Mouse (Mus musculus) R1 (cell line): ENCODE measurements around the gene Tor4a.

Source experiments
- DNase-seq: peaks from one replicate; pipeline ENCODE4 v3.0.0-alpha.2; 2018; ENCODE audit warnings: low read depth, low spot score

Gene Tor4a

DNA sequence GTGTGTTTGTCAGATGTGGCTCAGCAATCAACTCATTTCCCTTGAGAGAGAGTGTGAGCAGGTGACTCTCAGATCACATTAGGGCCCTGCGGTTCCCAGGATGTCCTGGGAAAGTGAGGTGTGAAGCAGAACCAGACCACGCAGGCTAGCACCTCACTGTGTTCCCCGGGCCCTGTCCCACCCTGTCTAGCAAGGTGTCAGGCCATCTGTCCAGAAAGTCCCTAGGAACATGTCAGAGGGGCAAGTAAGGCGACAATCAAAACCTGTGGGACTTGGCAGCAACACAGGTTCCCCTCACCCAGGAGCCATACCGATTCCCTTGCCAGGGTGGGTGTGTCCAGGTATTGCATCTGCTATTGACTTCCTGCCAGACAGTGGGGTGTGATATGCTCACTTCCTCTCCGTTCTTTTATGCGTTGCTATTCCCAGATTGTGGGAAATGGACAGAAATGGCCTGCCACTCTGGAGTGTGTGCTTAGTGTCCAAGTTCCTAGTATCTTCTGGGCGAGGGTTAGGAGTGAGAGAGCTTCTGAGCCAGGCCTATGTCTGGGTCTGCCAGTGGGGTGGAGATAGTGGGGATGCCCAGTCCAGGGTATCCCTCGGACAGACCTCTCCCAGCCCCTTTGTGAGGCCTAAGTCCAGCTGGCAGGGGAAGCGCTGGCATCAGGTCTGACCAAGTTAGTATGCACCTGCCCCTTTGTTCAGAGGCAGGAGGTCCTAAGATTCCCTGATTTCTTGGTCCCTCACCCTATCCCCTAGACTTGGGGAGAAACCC is 26.2 kb downstream of the Tor4a start:
- no peak for DNase-seq

DNA sequence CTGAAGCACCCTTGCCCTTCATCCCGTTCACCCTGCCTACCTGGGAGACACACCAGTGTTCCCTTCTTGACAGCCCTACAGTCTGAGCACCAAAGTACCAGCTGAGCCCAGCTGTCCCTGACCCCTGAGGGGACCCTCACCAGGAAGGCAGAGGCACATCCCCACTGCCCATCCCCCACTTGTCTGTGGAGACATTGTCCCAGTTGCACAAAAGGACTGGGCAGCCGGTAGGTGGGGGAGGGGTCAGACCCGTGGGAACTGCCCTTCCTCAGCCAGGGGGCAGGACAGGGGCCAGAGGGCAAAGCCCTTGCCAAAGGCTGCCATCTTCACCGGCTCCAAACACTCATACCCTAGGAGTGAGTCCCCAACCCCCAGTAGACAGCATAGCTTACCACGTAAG is 26.9 kb downstream of the Tor4a start:
- DNase-seq = no peak

DNA sequence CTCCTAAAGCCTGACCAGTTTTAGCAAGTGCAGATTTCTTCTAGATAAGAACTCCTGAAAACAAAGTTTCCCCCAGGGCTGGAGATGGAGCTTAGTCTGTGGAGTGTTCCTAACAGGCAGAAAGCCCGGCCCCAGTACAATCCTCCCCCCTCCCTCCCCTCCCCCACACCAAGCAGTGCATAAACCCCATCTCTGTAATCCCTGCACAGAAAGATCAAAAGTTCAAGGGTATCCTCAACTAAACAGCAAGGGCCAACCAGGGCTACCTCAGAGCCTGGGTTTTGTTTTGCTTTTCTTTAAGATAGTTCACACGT is 28.1 kb downstream of the Tor4a start:
- peak; percentile 23 for DNase-seq

DNA sequence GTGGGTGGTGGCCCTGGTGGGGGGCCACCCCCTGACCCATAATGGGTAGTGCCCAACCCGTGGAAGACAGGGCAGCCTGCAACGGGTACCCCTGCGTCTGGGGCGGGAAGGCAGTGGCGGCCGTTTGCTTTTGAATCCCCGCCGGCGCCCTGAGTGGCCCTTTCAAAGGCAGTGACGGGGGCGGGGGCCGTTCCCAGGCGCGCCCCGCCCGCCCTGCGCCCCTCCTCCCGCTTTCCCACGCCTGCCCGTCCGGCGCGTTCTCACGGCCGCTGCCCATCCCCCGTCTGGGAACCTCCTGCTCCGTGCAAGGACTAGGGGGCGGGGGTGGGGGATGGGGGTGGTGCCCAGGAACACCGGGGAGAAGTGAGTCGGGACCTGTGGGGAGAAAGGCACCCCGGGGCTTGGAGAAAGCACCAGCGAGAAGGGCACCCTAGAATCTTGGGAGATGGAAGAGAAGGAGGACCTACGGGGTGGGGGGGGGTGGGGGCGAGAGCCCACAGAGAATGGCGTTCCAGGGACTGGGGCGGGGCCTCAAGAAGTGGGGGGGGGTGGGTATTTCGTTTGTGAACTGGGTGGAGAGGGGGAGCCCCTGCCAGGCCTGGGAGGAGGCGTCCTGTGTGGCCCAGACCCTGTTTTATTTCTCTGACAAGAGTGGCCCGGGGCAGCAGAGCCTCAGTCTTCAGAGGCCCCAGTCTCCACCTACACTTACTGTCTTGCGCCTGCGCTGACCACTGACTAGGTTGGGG is 28.6 kb downstream of the Tor4a start:
- DNase-seq = peak; percentile 27

DNA sequence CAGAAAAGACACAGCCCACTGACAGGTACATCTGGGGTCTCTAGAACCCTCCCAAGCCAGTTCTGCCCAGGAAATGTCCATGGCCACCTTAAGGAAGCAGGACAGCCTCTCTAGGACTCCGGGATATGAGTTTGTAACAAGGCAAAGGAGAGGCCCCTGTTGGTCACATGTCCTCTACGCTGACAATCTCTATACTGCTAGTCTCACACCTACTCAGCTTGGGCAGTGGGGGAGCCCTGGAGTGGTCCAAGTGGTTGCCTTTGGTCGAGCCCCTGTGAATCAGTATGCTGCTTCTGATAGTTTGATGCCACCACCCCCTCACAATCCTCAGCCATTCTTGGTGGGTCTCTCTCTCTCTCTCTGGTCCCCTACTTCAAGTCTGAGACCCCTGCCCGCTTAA is 29.2 kb downstream of the Tor4a start:
- no peak for DNase-seq

DNA sequence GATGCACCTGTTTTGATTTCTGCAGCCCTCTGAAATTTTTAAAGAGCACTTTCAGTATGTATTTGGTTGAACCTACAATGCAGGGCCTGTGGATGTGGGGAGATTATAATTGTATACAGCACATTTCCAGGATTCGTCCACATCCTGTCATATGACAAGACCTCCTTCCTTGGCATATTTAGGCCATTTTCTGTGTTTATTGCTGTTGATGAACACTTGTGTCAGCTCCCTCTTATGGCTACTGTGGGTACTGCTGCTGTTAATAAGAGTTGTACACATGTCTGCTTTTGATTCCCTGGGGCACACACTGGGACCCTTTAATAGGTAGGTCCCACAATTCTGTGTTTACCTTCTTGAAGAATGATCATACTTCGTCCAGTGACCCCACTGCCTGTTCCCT is 39.0 kb downstream of the Tor4a start:
- DNase-seq = peak; percentile 79

DNA sequence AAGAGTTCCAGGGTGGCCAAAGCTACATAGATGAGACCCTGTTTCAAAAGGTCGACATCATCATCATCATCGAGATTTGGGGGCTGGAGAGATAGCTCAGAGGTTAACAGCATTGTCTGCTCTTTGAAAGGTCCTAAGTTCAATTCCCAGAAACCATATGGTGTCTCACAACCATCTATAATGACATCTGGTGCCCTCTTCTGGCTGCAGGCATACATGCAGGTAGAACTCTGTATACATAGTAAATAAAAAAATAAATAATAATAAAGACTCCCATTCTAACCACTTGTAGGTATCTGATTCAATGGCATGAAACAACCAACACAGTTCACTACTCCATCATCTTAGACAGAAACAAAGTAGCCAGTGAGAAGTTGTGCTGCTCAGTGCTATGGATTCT is 39.7 kb downstream of the Tor4a start:
- DNase-seq = peak; percentile 50

DNA sequence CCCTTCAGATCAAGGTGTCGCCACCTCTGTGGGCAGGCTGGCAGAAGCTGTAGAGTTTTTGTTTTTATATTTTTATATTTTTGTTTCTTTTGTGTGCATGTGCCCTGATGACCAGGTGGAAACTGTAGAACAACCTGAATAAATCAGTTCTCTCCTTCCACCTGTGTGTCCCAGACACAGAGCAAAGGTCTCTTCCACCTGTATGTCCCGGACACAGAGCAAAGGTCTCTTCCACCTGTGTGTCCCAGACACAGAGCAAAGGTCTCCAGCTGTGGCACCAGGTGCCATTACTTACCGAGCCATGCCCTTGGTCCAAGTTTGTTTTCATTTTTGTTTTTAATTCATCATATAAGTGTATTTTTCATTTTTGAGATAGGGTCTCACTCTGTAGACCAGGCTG is 40.5 kb downstream of the Tor4a start:
- no peak for DNase-seq

DNA sequence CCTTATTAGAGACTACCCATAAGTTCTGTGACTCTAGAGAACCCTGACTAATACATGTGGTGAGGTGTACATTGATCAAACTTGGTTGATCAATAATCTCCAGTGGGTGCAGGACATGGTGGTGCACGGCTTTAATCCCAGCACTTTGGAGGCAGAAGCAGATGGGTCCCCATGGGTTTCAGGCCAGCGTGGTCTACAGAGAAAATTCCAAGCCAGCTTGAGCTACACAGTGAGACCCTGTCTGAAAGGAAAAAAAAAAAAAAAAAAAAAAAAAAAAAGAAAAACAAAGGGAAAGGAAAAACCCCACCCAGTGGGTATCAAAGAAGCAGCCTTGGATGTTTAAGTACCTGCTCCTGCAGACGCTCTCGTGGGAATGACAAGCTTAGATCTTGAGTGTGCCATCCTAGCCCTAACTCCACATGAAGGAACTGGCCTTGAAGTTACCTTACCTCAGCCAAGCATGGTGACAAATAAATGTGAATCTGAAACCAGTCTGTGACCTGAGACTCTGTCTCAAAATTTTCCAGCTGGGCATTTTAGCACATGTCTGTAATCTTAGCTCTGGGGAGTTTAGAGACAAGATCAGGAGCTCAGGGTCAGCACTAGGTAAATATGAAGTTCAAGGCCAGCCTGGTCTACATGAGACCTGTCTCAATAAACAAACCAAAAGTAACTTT is 45.3 kb downstream of the Tor4a start:
- no peak for DNase-seq

DNA sequence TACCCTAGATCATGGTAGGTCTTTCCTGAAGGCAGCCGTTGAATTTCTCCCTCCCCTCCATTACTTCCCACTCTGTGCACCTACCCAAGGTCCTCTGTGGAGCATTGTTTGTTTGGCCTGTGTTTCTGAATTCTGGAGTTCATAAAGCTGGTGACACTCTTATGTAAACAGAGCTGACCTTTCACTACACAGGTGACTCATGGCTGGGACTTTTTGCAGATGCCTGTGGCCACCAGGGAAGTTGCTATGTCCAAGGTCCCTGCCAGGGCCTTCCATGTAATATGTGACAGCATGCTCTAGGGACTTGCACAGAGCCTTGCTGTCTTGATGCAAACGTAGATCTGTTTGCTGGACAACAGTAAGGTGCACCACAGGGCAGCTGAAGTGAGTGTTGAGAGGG is 47.0 kb downstream of the Tor4a start:
- no peak for DNase-seq

DNA sequence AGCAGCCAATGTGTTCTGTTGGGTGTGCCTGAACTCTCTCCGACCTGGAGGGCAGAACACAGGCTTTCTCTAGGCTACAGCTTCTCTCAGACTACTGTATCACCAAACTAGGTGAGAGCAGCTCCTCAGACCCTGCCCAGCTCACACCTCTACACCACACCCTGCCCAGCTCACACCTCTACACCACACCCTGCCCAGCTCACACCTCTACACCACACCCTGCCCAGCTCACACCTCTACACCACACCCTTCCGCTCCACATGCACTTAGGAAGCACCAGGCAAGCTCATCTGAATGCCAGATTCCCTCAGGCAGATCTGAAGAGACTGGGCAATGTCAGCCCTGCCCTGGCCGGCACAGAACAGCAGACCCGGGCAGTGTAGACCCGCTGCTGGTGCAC is 48.8 kb downstream of the Tor4a start:
- DNase-seq = no peak

DNA sequence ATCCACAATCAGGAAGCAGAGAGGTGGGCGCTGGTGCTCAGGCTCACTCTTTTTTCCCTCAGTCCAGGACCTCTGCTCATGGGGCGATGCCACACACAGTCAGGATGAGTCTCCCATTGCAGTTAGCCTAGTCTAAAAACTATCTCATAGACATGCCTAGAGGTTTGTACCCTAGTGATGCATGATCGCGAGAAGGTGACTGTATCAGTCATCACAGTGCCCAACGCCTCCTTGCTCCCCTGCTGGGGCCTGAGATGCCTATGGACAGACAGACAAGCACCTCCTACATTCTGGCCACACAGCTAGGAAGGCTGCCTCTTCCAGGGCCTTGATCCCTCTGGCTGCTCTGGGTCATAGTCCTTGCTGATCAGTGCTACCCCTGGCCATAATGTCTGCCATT is 49.3 kb downstream of the Tor4a start:
- DNase-seq = no peak

DNA sequence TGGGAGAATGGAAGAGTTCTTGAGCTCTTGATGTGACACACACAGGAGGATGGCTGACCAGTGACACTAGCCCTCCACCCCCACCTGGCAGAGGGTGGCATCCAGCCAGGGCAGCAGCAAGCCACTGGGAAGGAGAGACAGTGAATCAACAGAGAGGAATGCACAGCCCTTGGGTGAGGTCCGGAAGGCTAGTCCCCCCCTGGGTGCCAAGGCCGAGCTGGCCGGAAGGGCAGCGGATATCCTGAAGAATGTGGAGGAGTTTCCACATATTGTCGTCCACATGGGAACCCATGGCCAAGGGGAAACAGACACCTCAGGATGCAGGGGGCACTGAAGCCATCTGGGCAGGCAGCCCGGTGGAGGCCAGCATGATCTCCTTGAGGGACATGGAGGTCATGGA is 51.3 kb downstream of the Tor4a start:
- DNase-seq = no peak
